Mouse (Mus musculus): ENCODE results near the gene Olfr122. TPM values are rescaled to one million over a fixed set of nuclear protein-coding genes. Genes with fewer than 3 reads are reported as not detected.

Gene Olfr122
- not detected in 2 replicates for total RNA-seq (2015)
- total RNA-seq (2017) = not detected in 2 replicates

- ATAC-seq (ENCODE audit: poor library complexity, severe bottlenecking) = no peak
These were observed at the start of gene Olfr122 for GRCm38 (mm10) chr17:37768307-37768706. Gene Olfr122 (plus strand): TSS chr17:37768607.

DNA sequence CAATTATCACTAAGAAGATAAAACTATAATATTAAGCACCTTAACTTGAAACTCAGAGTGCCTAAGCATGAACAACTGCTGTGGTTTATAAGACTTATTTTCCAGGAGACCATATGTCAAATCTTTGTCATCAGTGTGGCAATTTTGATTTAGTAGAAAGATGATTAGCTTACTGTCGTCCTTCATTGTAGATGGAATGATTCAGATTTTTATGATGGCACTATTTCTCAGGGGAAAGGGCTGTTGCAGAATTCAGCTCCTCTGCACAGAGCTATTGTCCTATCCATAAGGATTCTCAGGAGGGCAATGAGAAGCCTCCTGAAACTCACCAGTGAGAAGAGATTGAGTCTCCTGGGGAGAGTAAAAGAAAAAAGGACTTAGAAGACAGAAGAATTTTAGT, 46.9 kb upstream of the Olfr122 start, which contains the start of gene Olfr120:
Gene Olfr120, plus strand, starts transcription at position 301 of the 400 bp plus-strand sequence.
- no peak for ATAC-seq (ENCODE audit: poor library complexity, severe bottlenecking)

- no peak for ATAC-seq (ENCODE audit: poor library complexity, severe bottlenecking)
These were observed 30.3 kb upstream of the Olfr122 start for GRCm38 (mm10) chr17:37738070-37738469.

- no peak for ATAC-seq (ENCODE audit: poor library complexity, severe bottlenecking)
These were observed 24.8 kb downstream of the Olfr122 start, which contains the start of gene Olfr123 for GRCm38 (mm10) chr17:37793229-37793628. Gene Olfr123 (plus strand): TSS chr17:37793529.

DNA sequence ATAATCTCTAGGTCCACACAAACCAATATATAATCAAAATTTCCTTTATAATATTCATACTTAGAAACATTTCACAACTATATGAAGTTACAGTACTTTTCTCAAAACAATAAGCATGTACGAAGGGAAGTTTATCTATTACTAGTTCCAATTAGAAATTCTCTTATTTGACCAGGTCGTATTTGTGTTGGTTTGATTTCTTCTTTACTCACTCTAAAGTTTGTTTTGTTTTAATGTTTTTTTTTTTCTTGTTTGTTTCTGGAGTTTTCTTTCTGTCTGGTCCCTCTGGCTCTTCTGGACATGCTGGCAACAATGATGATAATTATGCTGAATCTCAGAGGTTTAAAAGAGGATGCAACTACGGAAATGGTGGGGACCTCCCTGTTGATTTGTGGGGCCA, 31.2 kb downstream of the Olfr122 start, which contains the start of gene Olfr124:
Gene Olfr124, plus strand, starts transcription at position 301 of the 400 bp plus-strand sequence.
- ATAC-seq (ENCODE audit: poor library complexity, severe bottlenecking) = no peak

Other genes with a start within 250 kb of the Olfr122 start
- gene Olfr112, start 199.2 kb upstream of the Olfr122 start, total RNA-seq (2015) = not detected in 2 replicates
- not detected in 2 replicates for gene Olfr112, start 199.2 kb upstream of the Olfr122 start, total RNA-seq (2017)
- gene Olfr113, start 190.9 kb upstream of the Olfr122 start, total RNA-seq (2015) = not detected in 2 replicates
- gene Olfr113, start 190.9 kb upstream of the Olfr122 start, total RNA-seq (2017) = not detected in 2 replicates
- not detected in 2 replicates for gene Olfr114, start 175.9 kb upstream of the Olfr122 start, total RNA-seq (2015)
- not detected in 2 replicates for gene Olfr114, start 175.9 kb upstream of the Olfr122 start, total RNA-seq (2017)
- not detected in 2 replicates for gene Olfr115, start 141.5 kb upstream of the Olfr122 start, total RNA-seq (2015)
- not detected in 2 replicates for gene Olfr115, start 141.5 kb upstream of the Olfr122 start, total RNA-seq (2017)
- gene Olfr116, start 141.4 kb upstream of the Olfr122 start, total RNA-seq (2015) = not detected in 2 replicates
- not detected in 2 replicates for gene Olfr116, start 141.4 kb upstream of the Olfr122 start, total RNA-seq (2017)
- not detected in 2 replicates for gene Olfr117, start 104.8 kb upstream of the Olfr122 start, total RNA-seq (2015)
- not detected in 2 replicates for gene Olfr117, start 104.8 kb upstream of the Olfr122 start, total RNA-seq (2017)
- not detected in 2 replicates for gene Olfr118, start 101.6 kb upstream of the Olfr122 start, total RNA-seq (2015)
- not detected in 2 replicates for gene Olfr118, start 101.6 kb upstream of the Olfr122 start, total RNA-seq (2017)
- not detected in 2 replicates for gene Olfr119, start 72.0 kb upstream of the Olfr122 start, total RNA-seq (2015)
- gene Olfr119, start 72.0 kb upstream of the Olfr122 start, total RNA-seq (2017) = not detected in 2 replicates
- gene Olfr120, start 46.8 kb upstream of the Olfr122 start, total RNA-seq (2015) = not detected in 2 replicates
- gene Olfr120, start 46.8 kb upstream of the Olfr122 start, total RNA-seq (2017) = not detected in 2 replicates
- not detected in 2 replicates for gene Olfr121, start 19.8 kb upstream of the Olfr122 start, total RNA-seq (2015)
- gene Olfr121, start 19.8 kb upstream of the Olfr122 start, total RNA-seq (2017) = not detected in 2 replicates
- not detected in 2 replicates for gene Olfr123, start 24.9 kb downstream of the Olfr122 start, total RNA-seq (2015)
- gene Olfr123, start 24.9 kb downstream of the Olfr122 start, total RNA-seq (2017) = not detected in 2 replicates
- not detected in 2 replicates for gene Olfr124, start 31.3 kb downstream of the Olfr122 start, total RNA-seq (2015)
- not detected in 2 replicates for gene Olfr124, start 31.3 kb downstream of the Olfr122 start, total RNA-seq (2017)
- gene Olfr125, start 64.3 kb downstream of the Olfr122 start, total RNA-seq (2015) = not detected in 2 replicates
- gene Olfr125, start 64.3 kb downstream of the Olfr122 start, total RNA-seq (2017) = not detected in 2 replicates
- not detected in 2 replicates for gene Olfr126, start 78.9 kb downstream of the Olfr122 start, total RNA-seq (2015)
- gene Olfr126, start 78.9 kb downstream of the Olfr122 start, total RNA-seq (2017) = not detected in 2 replicates
- gene Olfr127, start 131.8 kb downstream of the Olfr122 start, total RNA-seq (2015) = not detected in 2 replicates
- not detected in 2 replicates for gene Olfr127, start 131.8 kb downstream of the Olfr122 start, total RNA-seq (2017)
- gene Olfr128, start 151.9 kb downstream of the Olfr122 start, total RNA-seq (2015) = not detected in 2 replicates
- gene Olfr128, start 151.9 kb downstream of the Olfr122 start, total RNA-seq (2017) = not detected in 2 replicates
- not detected in 2 replicates for gene Olfr761, start 184.5 kb downstream of the Olfr122 start, total RNA-seq (2015)
- not detected in 2 replicates for gene Olfr761, start 184.5 kb downstream of the Olfr122 start, total RNA-seq (2017)

Data from megakaryocyte, adult 5-6 weeks (primary cell).